ENCODE assay signal across 8 mouse cellular contexts in the genomic region with DNA sequence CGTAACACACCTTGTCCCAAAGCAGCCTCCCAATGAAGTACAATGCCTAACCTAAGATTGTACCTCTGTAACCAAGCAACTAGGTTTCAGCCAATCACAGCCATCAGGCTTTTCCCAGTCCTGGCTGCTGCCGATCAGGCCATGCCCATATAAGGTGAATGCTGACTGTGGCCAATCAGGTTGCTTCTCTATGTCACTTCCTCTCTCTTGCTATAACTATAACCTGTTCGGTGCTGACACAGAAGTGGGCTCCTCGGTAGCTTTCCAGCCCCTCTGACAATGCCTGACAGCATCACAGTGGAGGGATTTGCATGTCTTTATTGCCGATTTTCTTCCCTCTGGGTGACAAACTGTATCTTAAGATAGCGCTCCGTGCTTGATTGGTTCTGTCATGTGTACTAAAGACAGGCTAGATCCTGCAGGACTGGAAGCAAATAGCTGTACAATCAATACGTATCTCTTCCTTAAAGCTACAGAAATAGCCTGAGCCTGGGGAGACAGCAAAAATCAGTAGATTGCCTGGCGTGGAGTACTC.
DNase-seq lines count a peak whose midpoint lies in the region; ATAC-seq lines count a peak whose summit lies in the region.

No protein-coding gene starts in this region.

- WGBS in hindbrain, embryonic 13.5 days = 50% methylated on average over 9 of the region's 9 CpGs
- 39% methylated on average over 9 of the region's 9 CpGs for WGBS in midbrain, embryonic 12.5 days

- DNase-seq in urinary bladder, adult 18-20 months (ENCODE audit: low spot score in 2 of 2) = peak; percentile 43 to 50
- DNase-seq in urinary bladder, postnatal 10 days (ENCODE audit: low spot score) = no peak
- peak; percentile 53 to 69 for DNase-seq in layer of hippocampus, postnatal 25 days (ENCODE audit: extremely low spot score in 1 of 2, low spot score in 1 of 2)
- DNase-seq in testis, postnatal 14 days (ENCODE audit: low spot score) = peak; percentile 51
- no peak for DNase-seq in thymus, postnatal 14 days

- peaks cover 13% of the 10 kb centered on the region for H3K4me1 ChIP-seq in hindbrain, embryonic 13.5 days (replicated peaks)
- peaks cover 22% of the 10 kb centered on the region for H3K4me1 ChIP-seq in midbrain, embryonic 12.5 days

- no peaks in the 10 kb centered on the region for H3K9me3 ChIP-seq in hindbrain, embryonic 13.5 days
- H3K9me3 ChIP-seq in midbrain, embryonic 12.5 days = no peaks in the 10 kb centered on the region

- 0 out of 2 replicates have a peak, but pooled peaks cover 5% of the 10 kb centered on the region for H3K27me3 ChIP-seq in hindbrain, embryonic 13.5 days
- H3K27me3 ChIP-seq in midbrain, embryonic 12.5 days = no peaks in the 10 kb centered on the region

- H3K4me2 ChIP-seq in hindbrain, embryonic 13.5 days = peak overlapping the region; percentile 47
- peak overlapping the region; percentile 49 for H3K4me2 ChIP-seq in midbrain, embryonic 12.5 days (replicated peaks)

- peak; percentile 100 for ATAC-seq in frontal cortex, adult (ENCODE audit: low TSS enrichment)
- ATAC-seq in hindbrain, embryonic 13.5 days (ENCODE audit: low FRiP score) = peak; percentile 99
- peak; percentile 99 for ATAC-seq in midbrain, embryonic 12.5 days (ENCODE audit: low FRiP score, low read depth)

- H3K36me3 ChIP-seq in hindbrain, embryonic 13.5 days = no peaks in the 10 kb centered on the region
- no peaks in the 10 kb centered on the region for H3K36me3 ChIP-seq in midbrain, embryonic 12.5 days

- peak overlapping the region; percentile 92 for H3K27ac ChIP-seq in hindbrain, embryonic 13.5 days
- H3K27ac ChIP-seq in midbrain, embryonic 12.5 days (replicated peaks) = peak overlapping the region; percentile 91

- peak overlapping the region; percentile 53 for H3K9ac ChIP-seq in hindbrain, embryonic 13.5 days
- H3K9ac ChIP-seq in midbrain, embryonic 12.5 days (replicated peaks) = peak overlapping the region; percentile 12

- H3K4me3 ChIP-seq in hindbrain, embryonic 13.5 days = peak overlapping the region; percentile 33
- peak overlapping the region; percentile 31 for H3K4me3 ChIP-seq in midbrain, embryonic 12.5 days

Comparison
In these comparisons a context has a peak if more than half of its experiments do, and no peak if none do; other contexts are left out.
1. DNase-seq: peak in urinary bladder, adult 18-20 months (2 of 2), layer of hippocampus, postnatal 25 days (2 of 2) and testis, postnatal 14 days (single experiment); none in urinary bladder, postnatal 10 days (single experiment) and thymus, postnatal 14 days (single experiment).
2. Peak in every context shown above with its lines, with median percentiles within 50 percentile points of each other: ATAC-seq.